Mouse (Mus musculus): ENCODE measurements around the gene Clasp1. TPM values are rescaled to one million over a fixed set of nuclear protein-coding genes. Genes with fewer than 3 reads are reported as not detected.
A peak's percentile ranks its signal among the peaks of the same experiment; 100 is the strongest.
"Not testable (repeated sequence)": the region's sequence is repeated elsewhere in the genome, so short reads cannot be mapped to it uniquely, and the experiment has no call there.

Clasp1 gene
- polyA plus RNA-seq, 1 experiment from 2014 or later, result 109 TPM

DNA sequence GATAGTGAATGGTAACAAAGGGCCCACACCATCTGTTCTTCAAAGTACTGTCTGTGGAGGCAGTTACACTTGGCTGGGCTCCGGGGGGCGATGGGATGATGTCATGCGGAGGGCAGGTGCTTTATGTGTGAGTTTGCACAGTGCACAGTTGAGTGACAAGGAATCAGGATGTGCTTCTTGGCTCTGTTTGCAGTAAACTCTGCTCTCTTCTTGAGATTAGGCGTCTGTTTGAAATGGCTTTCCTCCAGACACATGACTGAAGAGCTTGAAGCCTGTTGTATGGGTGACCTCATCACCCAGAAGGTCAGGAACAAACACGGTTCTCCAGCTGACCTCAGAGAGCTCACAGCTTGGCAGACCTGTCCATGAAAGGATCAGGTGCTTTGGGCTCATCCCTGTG lies 200.9 kb downstream of the Clasp1 start:
- peaks cover 22% of the 10 kb centered on the region for H3K36me3 ChIP-seq (ENCODE audit: control insufficient read depth, insufficient read depth, low read length)
- H3K4me1 ChIP-seq (ENCODE audit: control insufficient read depth, insufficient read depth, low read length), result no peaks in the 10 kb centered on the region
- no peak overlapping the region for H3K4me2 ChIP-seq (ENCODE audit: low read length)
- H3K27me3 ChIP-seq (ENCODE audit: control insufficient read depth, insufficient read depth, low read depth, low read length), result no peaks in the 10 kb centered on the region
- no peak overlapping the region for H3K4me3 ChIP-seq (ENCODE audit: low read depth, low read length)
- H3K9ac ChIP-seq (ENCODE audit: low read depth, low read length), result no peak overlapping the region
- H3K9me3 ChIP-seq (replicated peaks; ENCODE audit: control insufficient read depth, low read length, poor library complexity, severe bottlenecking), result no peaks in the 10 kb centered on the region
- 62% methylated on average over 5 of the region's 5 CpGs for WGBS
- no peak overlapping the region for H3K27ac ChIP-seq (ENCODE audit: low read length)
- no peak; the same call in 1 of the 2 replicates for ATAC-seq

DNA sequence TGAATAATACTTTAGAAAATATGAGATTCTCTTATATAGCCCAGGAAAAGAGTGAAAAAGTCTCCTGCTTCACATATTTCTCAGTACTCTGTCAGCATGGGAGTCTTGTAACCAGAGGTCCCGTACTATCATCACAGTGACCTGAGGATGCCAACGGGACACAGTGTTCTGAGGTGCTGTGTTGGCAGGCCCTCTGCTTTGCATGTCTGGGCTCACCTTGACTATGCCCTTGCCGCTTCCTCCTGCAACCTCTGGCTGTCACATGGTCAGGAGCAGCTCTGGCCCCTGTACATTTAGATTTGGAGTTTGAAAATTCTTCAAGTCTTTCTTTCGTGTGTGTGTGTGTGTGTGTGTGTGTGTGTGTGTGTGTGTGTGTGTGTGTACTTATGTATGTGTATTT lies 204.1 kb downstream of the Clasp1 start:
- H3K4me1 ChIP-seq (ENCODE audit: control insufficient read depth, insufficient read depth, low read length), result no peaks in the 10 kb centered on the region
- no peak for ATAC-seq
- WGBS, result 96% methylated on average over 4 of the region's 4 CpGs

DNA sequence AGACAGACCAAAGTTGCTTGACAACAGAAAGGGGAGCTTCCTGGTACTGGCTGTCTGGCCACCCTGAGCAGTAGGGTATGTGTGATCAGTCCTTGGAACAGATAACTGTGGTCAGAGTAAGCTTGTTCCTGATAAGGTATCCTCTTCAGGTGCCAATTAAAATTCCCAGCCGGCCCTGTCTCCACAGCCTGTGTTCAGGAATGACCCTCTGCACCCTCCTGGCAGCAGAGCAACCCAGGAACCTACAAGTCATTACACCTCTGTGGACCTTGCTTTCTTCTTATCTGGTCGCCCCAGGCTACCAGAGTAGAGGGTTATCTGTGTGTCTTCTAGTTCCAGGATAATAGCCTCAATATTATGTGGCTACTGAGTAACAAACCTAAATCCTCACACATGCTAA lies 206.5 kb downstream of the Clasp1 start:
- Histone ChIP-seq H3K36me3 (ENCODE audit: control insufficient read depth, insufficient read depth, low read length) (peaks cover 41% of the 10 kb centered on the region), H3K9ac (ENCODE audit: low read depth, low read length) (no peak overlapping the region), H3K4me1 (ENCODE audit: control insufficient read depth, insufficient read depth, low read length) (no peaks in the 10 kb centered on the region), H3K27ac (ENCODE audit: low read length) (no peak overlapping the region), H3K4me3 (ENCODE audit: low read depth, low read length) (no peak overlapping the region), H3K27me3 (ENCODE audit: control insufficient read depth, insufficient read depth, low read depth, low read length) (no peaks in the 10 kb centered on the region), H3K4me2 (ENCODE audit: low read length) (no peak overlapping the region), H3K9me3 (replicated peaks; ENCODE audit: control insufficient read depth, low read length, poor library complexity, severe bottlenecking) (no peaks in the 10 kb centered on the region)
- 96% methylated on average over 2 of the region's 2 CpGs for WGBS
- ATAC-seq, result no peak

More for the DNA sequence above, 204.1 kb downstream of the Clasp1 start:
- Histone ChIP-seq H3K9ac (ENCODE audit: low read depth, low read length) (no peak overlapping the region), H3K4me3 (ENCODE audit: low read depth, low read length) (no peak overlapping the region), H3K4me2 (ENCODE audit: low read length) (no peak overlapping the region), H3K27me3 (ENCODE audit: control insufficient read depth, insufficient read depth, low read depth, low read length) (no peaks in the 10 kb centered on the region), H3K27ac (ENCODE audit: low read length) (no peak overlapping the region), H3K36me3 (ENCODE audit: control insufficient read depth, insufficient read depth, low read length) (peaks cover 30% of the 10 kb centered on the region), H3K9me3 (replicated peaks; ENCODE audit: control insufficient read depth, low read length, poor library complexity, severe bottlenecking) (no peaks in the 10 kb centered on the region)

DNA sequence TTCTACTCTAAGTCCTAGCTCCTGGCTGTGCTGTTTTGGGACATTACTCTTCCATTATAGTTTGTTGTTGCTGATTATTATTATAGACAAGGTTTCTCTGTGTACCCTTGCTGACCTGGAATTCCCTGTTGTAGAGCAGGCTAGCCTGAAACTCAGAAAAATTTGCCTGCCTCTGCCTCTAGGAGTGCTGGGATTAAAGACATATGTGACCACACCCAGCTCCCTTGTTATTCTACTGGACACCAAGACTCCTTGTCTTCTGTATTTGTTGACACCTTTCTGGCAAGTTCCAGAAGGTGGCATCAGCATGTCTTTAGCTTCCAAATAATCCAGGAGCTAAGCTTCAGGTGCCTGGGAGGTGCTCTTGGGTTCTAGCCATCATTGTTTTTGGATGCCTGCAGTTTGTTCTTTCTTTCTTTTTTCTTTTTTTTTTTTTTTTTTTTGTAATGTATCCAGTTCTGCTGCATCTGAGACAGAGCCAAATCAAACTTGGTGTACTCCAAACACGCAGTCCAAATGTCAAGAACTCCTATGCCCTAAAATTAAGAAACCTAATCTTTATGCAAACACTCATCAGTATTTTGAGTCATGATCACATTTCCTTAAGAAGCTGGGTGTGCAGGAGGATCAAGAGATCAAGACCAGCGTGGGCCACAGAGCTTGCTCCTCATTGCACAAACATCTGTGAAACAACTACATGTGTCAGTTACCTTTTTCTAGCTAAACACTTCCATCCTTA lies 208.8 kb downstream of the Clasp1 start:
- no peak overlapping the region for H3K4me2 ChIP-seq (ENCODE audit: low read length)
- H3K27me3 ChIP-seq (ENCODE audit: control insufficient read depth, insufficient read depth, low read depth, low read length), result no peaks in the 10 kb centered on the region
- no peaks in the 10 kb centered on the region for H3K9me3 ChIP-seq (replicated peaks; ENCODE audit: control insufficient read depth, low read length, poor library complexity, severe bottlenecking)
- no peaks in the 10 kb centered on the region for H3K4me1 ChIP-seq (ENCODE audit: control insufficient read depth, insufficient read depth, low read length)
- no peak for ATAC-seq
- H3K27ac ChIP-seq (ENCODE audit: low read length), result no peak overlapping the region
- no peak overlapping the region for H3K4me3 ChIP-seq (ENCODE audit: low read depth, low read length)
- WGBS, result 89% methylated on average over 2 of the region's 2 CpGs
- no peak overlapping the region for H3K9ac ChIP-seq (ENCODE audit: low read depth, low read length)
- peaks cover 53% of the 10 kb centered on the region for H3K36me3 ChIP-seq (ENCODE audit: control insufficient read depth, insufficient read depth, low read length)

DNA sequence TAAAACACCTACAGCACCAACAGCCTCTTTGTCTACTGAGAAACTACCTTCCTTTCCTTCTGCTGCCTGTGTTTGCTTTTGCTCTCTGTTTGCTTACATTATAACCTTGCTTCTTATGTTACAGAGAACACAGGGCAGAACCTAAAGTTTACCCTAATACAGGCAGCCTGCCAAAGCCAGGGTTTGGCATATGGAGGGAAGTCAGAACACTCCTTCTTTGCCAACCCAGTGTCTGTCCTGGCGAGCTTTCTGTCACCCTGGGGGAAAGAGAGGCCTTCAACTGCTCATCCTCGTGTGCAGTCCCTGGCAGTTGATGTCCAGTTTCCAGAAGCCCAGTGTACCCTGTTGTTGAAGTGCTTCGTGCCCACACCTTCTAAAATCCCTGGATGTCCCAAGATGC lies 209.5 kb downstream of the Clasp1 start:
- no peak for ATAC-seq
- H3K9me3 ChIP-seq (replicated peaks; ENCODE audit: control insufficient read depth, low read length, poor library complexity, severe bottlenecking), result no peaks in the 10 kb centered on the region
- H3K27ac ChIP-seq (ENCODE audit: low read length), result no peak overlapping the region
- H3K36me3 ChIP-seq (ENCODE audit: control insufficient read depth, insufficient read depth, low read length), result peaks cover 58% of the 10 kb centered on the region
- 77% methylated on average over 3 of the region's 3 CpGs for WGBS
- H3K27me3 ChIP-seq (ENCODE audit: control insufficient read depth, insufficient read depth, low read depth, low read length), result no peaks in the 10 kb centered on the region
- no peaks in the 10 kb centered on the region for H3K4me1 ChIP-seq (ENCODE audit: control insufficient read depth, insufficient read depth, low read length)
- H3K9ac ChIP-seq (ENCODE audit: low read depth, low read length), result no peak overlapping the region
- H3K4me3 ChIP-seq (ENCODE audit: low read depth, low read length), result no peak overlapping the region
- no peak overlapping the region for H3K4me2 ChIP-seq (ENCODE audit: low read length)

DNA sequence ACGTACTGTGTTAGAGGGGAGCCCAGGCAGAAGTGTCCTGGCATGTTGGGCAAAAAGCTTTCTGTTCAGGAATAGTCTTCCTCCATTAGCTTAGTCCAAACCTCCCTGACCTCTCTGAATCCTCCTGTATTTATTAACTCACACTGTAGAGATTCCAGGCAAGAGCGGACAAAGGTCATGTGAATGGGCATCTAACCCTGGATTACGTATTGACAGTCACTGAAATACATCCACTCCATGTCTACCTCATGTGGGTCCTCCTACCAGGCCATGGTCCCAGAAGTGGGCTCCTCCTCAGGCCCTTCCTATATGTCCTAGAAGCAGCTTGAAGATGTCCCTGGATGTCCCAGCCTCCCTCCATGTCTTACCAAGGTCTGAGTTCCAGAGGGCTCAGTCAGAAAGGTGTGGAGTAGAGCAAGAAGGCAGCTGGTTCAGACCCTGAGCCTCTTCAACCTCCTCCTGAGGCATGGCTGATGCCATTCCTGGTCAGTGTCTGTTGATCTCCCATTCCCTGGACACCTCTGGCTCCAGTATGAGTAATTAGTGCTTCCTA lies 224.8 kb downstream of the Clasp1 start:
- H3K27me3 ChIP-seq (ENCODE audit: control insufficient read depth, insufficient read depth, low read depth, low read length), result no peaks in the 10 kb centered on the region
- H3K4me2 ChIP-seq (ENCODE audit: low read length), result no peak overlapping the region
- no peak overlapping the region for H3K27ac ChIP-seq (ENCODE audit: low read length)
- 0 out of 2 replicates have a peak, but pooled peaks have one; percentile 59 for ATAC-seq
- no peak overlapping the region for H3K4me3 ChIP-seq (ENCODE audit: low read depth, low read length)
- H3K36me3 ChIP-seq (ENCODE audit: control insufficient read depth, insufficient read depth, low read length), result peaks cover 3% of the 10 kb centered on the region; the same call in 1 of the 2 replicates
- no peak overlapping the region for H3K9ac ChIP-seq (ENCODE audit: low read depth, low read length)
- H3K4me1 ChIP-seq (ENCODE audit: control insufficient read depth, insufficient read depth, low read length), result no peaks in the 10 kb centered on the region
- H3K9me3 ChIP-seq (replicated peaks; ENCODE audit: control insufficient read depth, low read length, poor library complexity, severe bottlenecking), result no peaks in the 10 kb centered on the region
- WGBS, result 86% methylated on average over 3 of the region's 3 CpGs

DNA sequence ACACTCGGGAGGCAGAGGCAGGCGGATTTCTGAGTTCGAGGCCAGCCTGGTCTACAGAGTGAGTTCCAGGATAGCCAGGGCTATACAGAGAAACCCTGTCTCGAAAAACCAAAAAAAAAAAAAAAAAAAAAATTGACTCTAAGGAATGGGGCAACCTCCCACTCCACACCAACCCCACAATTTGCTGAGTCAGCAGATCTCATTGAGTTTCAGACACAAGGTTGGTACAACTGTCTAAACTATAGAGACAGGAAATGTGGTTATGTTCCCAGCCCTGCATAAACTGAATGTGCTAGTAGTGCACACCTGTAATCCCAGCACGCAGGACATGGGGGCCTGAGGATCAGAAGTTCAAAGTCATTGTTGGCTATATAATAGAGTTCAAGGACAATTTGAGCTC lies 232.2 kb downstream of the Clasp1 start:
- not testable (repeated sequence) for H3K27ac ChIP-seq (ENCODE audit: low read length); H3K36me3 ChIP-seq (ENCODE audit: control insufficient read depth, insufficient read depth, low read length); H3K4me2 ChIP-seq (ENCODE audit: low read length); ATAC-seq; H3K9me3 ChIP-seq (replicated peaks; ENCODE audit: control insufficient read depth, low read length, poor library complexity, severe bottlenecking); H3K4me3 ChIP-seq (ENCODE audit: low read depth, low read length); H3K27me3 ChIP-seq (ENCODE audit: control insufficient read depth, insufficient read depth, low read depth, low read length); H3K4me1 ChIP-seq (ENCODE audit: control insufficient read depth, insufficient read depth, low read length); H3K9ac ChIP-seq (ENCODE audit: low read depth, low read length)
- 90% methylated on average over 4 of the region's 5 CpGs for WGBS

DNA sequence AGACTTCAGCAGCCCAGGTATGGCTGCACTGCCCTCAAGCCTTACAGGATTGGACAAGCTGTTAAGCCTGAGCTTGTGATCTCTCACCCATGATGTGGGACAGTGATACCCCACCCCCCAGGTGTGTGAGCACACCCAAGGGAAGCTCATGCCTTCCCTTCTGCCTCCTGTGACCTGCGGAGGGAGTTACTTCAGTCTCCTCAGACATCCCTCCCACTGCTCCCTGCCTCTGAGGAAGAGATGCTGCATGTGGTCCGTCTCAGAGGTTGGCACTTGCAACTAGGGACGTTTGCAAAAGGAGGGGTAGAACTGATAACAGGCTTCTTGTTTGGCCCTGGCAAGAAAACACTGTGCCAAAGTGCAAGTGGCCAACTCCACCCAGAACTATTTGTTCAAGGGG lies 234.0 kb downstream of the Clasp1 start:
- Histone ChIP-seq H3K27me3 (ENCODE audit: control insufficient read depth, insufficient read depth, low read depth, low read length) (no peaks in the 10 kb centered on the region; the same call in 1 of the 2 replicates), H3K4me1 (ENCODE audit: control insufficient read depth, insufficient read depth, low read length) (peaks cover 3% of the 10 kb centered on the region; the same call in 1 of the 2 replicates), H3K4me2 (ENCODE audit: low read length) (no peak overlapping the region), H3K36me3 (ENCODE audit: control insufficient read depth, insufficient read depth, low read length) (no peaks in the 10 kb centered on the region), H3K4me3 (ENCODE audit: low read depth, low read length) (no peak overlapping the region), H3K9ac (ENCODE audit: low read depth, low read length) (no peak overlapping the region), H3K27ac (ENCODE audit: low read length) (no peak overlapping the region), H3K9me3 (replicated peaks; ENCODE audit: control insufficient read depth, low read length, poor library complexity, severe bottlenecking) (no peaks in the 10 kb centered on the region)
- 35% methylated on average over 3 of the region's 3 CpGs for WGBS
- no peak for ATAC-seq

DNA sequence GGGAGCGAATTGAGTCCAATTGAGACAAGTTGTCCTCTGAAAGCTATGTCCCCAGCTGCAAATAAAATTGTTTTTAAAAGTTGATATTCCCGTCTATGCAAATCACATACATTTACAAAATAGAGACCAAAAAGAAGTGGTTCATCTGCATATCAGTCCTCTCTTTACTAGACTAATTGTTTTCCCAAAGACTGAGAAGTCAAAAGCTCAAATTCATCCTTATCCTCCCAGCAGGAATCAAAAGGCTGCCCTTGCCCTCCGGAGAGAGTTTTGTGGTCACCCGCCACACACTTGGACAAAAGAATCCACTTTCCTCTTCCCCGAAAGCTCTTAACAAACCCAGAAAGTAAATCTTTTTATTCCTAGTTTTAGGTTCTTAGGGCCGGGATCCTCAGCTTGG lies 236.6 kb downstream of the Clasp1 start:
- no peak overlapping the region for H3K9ac ChIP-seq (ENCODE audit: low read depth, low read length)
- no peaks in the 10 kb centered on the region; the same call in 1 of the 2 replicates for H3K27me3 ChIP-seq (ENCODE audit: control insufficient read depth, insufficient read depth, low read depth, low read length)
- H3K9me3 ChIP-seq (replicated peaks; ENCODE audit: control insufficient read depth, low read length, poor library complexity, severe bottlenecking), result no peaks in the 10 kb centered on the region
- peaks cover 9% of the 10 kb centered on the region for H3K4me1 ChIP-seq (ENCODE audit: control insufficient read depth, insufficient read depth, low read length)
- ATAC-seq, result no peak
- 24% methylated on average over 6 of the region's 6 CpGs for WGBS
- no peaks in the 10 kb centered on the region for H3K36me3 ChIP-seq (ENCODE audit: control insufficient read depth, insufficient read depth, low read length)
- H3K4me3 ChIP-seq (ENCODE audit: low read depth, low read length), result no peak overlapping the region
- no peak overlapping the region for H3K27ac ChIP-seq (ENCODE audit: low read length)
- H3K4me2 ChIP-seq (ENCODE audit: low read length), result no peak overlapping the region

Data from midbrain, embryonic 16.5 days (tissue).